Mouse (Mus musculus) stomach, adult 2 months (tissue): ENCODE results near the gene Nid2. TPM values are rescaled to one million over a fixed set of nuclear protein-coding genes. Genes with fewer than 3 reads are reported as not detected.

Experiments
- polyA plus RNA-seq: library from polyadenylated mRNA; depleted of rRNA; stranded (reverse); fragments of >200 nt; gene quantifications from 2 replicates; pipeline ENCODE4 v1.2.3, GENCODE M21; 2012; rRNA removed

The Nid2 gene
- polyA plus RNA-seq = 2.5 and 4.1 TPM in 2 replicates

GRCm38 (mm10) chr14:19751025-19751771, at the start of gene Nid2:
Nid2 (plus strand) TSS chr14:19751265.

GRCm38 (mm10) chr14:19823321-19824142, 72.5 kb downstream of the Nid2 start, which contains the start of gene Rtraf:
Rtraf (minus strand) TSS chr14:19823824.

Other genes starting within 250 kb of the Nid2 start
- not detected in 2 replicates for gene Gm2244, start 201.3 kb upstream of the Nid2 start, polyA plus RNA-seq
- 0.03 TPM in 1 of 2 replicates, not detected in the other for gene Gm2237, start 166.1 kb upstream of the Nid2 start, polyA plus RNA-seq
- not detected in 2 replicates for gene Gm5458, start 148.7 kb upstream of the Nid2 start, polyA plus RNA-seq
- gene Rtraf, start 72.6 kb downstream of the Nid2 start, polyA plus RNA-seq = 4.3 and 4.4 TPM in 2 replicates
- 1.0 and 1.2 TPM in 2 replicates for gene Gng2, start 226.4 kb downstream of the Nid2 start, polyA plus RNA-seq